Mouse (Mus musculus) left cerebral cortex, postnatal 25 days (tissue): ENCODE measurements at regions not wholly inside any gene's neighbourhood (a gene's known extent, or its start where the extent isn't known, plus 50 kb on each side); places are given as distances from the start of the nearest gene placed in this dataset.

Experiments
- DNase-seq, 2 experiments: peaks; one replicate each; pipeline ENCODE4 v3.0.0; 2022; ENCODE audit warnings: low spot score in 2 of 2, mixed read lengths in 1 of 2
- intact Hi-C: fragments of 180-260 bp; cut with DNase I; formaldehyde crosslinking; loops from one replicate; pipeline ENCODE4 v1.15.1; 2025

DNA sequence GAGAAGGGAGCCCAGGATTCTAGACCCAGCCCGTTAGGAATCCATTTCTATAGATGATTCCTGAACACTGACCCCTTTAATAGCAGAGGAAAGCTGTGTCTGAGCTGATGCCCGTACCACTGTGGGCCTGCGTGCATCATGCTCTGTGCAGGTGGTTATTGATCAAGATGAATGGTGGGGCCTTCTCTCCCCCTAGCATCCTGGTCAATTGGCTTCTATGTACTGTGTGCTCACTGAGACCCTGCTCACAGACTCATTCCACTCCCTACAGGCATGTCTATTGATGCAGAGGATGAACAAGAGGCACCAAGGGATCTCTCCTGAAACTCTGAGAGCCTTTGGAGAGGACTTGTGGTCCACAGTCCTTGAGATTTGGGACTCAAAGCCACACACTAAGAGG is 260.5 kb downstream of the Matn1 start:
- no peak for DNase-seq
- intact Hi-C loops, result no loop called here

DNA sequence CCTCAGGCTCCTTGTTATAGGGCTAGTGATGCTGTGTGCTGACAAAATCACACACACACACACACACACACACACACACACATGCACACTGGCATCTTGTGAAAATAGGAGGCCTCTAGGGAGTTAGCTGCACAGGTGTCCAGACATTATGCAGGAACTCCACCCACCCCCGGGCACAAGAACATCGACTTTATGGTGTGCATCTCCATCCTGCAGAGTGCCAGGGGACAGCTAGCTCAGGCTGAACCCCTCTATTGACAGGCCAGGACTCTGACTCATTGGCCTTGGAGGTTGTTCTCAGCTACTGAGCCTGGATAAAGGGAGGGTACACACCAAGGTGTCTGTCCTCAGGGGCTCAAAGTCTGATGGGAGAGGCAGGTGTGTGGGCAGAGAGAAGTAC is 260.9 kb downstream of the Matn1 start:
- DNase-seq, result no peak
- intact Hi-C loops, result no loop called here

DNA sequence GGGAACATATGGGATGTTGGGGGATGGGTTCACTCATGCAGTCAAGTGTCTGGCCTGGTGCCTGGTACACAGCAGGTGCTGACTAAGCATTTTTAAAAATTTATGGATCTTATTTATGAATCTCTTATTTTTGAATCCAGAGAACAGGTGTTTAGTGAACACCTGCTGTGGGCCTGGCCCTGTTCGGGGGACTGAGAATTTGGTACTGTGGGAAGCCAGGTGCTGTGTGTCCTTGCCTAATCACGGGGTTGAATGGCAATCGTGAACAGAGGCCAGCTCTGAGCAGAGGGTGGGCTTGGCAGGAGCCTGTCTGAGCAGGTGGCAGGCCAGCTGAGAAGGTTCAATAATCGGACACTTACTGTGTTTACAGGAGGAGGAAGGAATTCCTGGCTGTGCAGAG is 261.5 kb downstream of the Matn1 start:
- intact Hi-C loops, result no loop called here

DNA sequence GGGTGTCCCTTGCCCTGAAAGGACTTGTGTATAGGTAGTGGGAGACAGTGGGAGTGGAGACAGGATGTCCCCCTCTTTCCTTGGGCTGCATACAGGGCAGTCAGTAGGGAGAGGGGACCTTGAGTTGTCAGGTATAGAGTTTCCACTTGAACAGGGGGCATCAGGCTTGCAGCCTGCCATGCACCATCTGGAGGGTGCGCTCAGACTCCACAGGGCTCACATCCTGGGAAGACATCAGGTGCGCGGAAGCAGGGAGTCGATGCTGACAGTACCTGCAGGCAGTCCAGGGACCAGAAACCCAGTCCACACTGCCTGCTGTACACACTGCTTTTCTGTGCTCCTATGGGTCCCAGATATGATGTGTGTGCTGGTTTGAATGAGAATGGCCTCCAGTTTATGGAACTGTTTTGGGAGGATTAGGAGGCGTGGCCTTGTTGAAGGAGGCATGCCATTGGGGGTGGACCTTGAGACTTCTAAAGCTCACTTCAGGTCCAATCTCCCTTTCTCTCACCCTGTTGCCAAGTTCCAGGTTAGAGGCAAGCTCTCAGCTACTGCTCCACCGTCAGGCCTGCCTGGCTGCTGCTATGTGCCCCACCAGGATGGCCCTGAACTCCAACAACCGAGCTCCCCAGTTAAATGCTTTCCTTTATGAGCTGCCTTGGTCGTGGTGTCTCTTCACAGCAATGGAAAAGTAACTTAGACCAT is 262.1 kb downstream of the Matn1 start:
- no peak for DNase-seq
- intact Hi-C loops, result no loop called here

More for the DNA sequence above, 261.5 kb downstream of the Matn1 start:
- no peak for DNase-seq

DNA sequence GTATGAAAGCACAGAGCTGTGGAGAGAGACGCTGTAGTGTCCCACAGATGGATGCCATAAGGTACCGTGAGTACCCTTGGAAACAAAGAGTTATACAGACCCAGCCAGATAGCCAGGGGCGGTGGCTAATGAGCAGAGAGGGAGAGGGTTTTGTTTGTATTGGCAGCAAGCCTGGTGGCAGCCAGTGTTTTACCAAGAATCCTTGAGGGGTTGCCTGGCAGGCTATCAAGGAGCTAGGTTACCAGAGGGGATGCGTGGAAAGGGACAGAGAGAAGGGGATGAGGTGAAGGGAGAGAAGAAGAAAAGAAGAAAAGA is 262.7 kb downstream of the Matn1 start:
- no peak for DNase-seq

DNA sequence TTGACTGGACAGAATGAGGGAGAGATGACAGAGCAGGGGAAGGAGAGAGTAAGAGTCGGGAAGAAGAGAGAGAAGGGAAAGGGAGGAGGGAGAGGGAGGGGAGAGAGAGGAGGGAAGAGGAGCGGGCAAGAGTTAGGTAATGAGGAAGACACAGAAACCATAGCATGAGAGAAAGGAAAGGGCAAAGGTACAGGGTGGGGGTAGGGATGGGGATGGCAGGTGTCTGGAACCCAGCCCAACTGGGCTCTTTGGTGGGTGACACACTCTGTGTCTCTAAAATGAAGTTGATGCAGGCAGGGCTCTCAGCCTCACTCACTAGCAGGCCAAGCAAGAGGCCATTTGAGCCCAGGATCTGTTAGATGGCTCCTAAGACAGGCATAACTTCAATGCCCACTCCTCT is 263.1 kb downstream of the Matn1 start:
- no peak for DNase-seq
- intact Hi-C loops, result no loop called here

More for the DNA sequence above, 262.7 kb downstream of the Matn1 start:
- intact Hi-C loops, result no loop called here

DNA sequence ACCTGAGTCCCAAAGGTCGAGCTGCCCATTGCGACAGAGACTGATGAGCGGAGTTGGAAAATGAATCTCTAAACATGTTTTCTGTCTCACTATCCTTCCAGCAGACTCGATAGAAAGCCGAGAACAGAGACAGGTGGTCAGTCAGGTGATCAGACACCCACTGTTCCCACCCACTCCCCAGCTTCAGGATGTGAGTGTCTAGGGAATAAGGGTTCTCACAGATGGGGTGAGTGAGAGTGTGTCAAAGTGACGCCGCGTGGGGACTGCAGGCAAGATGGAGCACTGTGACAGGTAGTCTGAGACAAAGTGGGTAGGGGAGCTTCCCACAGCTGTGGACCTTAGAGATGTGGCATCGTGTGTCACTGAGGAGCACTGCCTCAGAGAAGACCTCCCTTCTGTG is 264.0 kb downstream of the Matn1 start:
- DNase-seq, result peak; percentile 42 to 79
- intact Hi-C loops, result no loop called here

DNA sequence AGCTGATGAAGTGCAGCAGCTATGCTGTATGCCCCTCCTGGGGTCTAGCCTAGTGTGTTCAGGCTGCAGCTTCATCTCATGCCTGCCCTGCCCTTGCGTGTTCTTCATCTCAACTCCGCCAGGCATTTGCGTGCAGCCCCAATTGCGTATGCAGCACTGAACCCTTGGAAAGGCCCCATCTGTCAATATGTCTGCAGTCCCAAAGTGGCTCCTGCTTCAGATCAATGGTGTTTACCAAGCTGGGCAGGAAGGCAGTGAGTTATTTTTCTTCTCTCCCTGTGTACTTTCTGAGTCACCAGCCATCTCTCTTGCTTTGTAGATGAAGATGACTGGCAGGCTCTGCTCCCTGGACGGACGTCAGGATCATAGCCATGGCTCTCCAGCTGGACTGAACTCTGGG is 264.5 kb downstream of the Matn1 start:
- peak in 1 of 2 experiments; percentile 8 for DNase-seq
- intact Hi-C loops, result no loop called here

DNA sequence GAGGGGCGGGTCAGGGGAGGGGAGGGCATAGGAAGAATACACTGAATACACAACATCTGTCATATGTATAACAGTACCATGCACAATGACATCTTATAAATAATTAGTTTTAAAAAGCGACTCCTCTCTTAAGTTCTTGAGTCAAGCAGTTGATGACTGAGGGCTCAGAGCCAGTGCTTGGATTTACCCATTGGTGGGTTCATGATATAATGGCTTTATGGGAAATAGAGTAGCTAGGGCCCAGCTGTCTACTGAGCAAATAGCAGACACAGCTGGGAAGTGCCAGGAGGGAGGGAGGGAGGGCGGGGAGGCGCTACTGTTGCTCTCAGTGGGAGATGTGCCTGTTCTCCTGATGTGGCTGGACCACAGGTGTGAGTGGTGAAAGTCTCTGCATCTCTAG is 268.5 kb downstream of the Matn1 start:
- no peak for DNase-seq
- intact Hi-C loops, result no loop called here

DNA sequence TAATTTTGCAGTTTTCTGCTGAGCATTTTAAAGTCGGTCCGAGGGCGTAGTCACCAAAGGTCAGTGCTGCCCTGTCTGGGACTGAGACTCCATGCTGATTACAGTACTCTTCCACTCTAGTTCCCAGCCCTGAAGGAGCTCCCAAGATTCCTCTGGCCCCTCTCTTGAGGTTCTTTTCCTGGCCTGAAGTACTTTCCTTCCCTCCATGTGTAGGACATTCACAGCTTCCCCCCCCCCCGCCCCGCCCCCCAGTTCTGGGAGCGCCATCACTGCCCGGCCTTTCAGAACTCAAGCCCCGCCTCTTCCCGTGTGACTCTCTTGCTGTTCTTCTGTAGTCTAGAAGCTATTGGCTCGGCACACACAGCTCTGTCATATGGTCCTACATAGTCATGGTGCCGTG is 271.5 kb downstream of the Matn1 start:
- no peak for DNase-seq
- intact Hi-C loops, result no loop called here

DNA sequence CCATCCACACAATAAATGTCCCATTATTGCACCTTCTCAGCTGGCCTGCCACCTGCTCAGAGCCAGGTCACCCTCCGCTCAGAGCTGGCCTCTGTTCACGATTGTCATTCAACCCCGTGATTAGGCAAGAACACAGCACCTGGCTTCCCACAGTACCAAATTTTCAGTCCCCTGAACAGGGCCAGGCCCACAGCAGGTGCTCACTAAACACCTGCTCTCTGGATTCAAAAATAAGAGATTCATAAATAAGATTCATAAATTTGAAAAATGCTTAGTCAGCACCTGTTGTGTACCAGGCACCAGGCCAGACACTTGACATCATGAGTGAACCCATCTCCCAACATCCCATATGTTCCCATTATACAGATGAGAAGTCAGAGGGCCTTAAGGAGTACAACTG is 272.2 kb downstream of the Matn1 start:
- intact Hi-C loops, result no loop called here
- DNase-seq, result no peak

DNA sequence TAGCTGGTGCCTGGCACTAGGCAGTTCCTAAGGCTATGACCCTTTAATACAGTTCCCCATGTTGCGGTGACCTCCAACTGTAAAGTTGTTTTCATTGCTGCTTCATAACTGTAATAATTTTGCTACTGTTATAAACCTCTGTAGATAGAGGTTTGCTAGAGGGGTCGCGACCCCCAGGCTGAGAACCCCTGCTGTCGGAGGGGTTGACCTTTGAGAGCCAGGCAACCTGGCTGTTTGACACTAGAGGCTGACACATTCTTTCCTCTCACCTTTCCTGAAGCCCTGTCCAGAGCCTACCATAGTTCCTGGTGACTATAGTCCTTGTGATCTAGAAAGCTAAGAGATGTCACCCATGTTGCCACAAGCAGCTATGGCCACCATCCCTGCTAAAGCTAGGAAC is 272.9 kb downstream of the Matn1 start:
- DNase-seq, result no peak
- intact Hi-C loops, result no loop called here

DNA sequence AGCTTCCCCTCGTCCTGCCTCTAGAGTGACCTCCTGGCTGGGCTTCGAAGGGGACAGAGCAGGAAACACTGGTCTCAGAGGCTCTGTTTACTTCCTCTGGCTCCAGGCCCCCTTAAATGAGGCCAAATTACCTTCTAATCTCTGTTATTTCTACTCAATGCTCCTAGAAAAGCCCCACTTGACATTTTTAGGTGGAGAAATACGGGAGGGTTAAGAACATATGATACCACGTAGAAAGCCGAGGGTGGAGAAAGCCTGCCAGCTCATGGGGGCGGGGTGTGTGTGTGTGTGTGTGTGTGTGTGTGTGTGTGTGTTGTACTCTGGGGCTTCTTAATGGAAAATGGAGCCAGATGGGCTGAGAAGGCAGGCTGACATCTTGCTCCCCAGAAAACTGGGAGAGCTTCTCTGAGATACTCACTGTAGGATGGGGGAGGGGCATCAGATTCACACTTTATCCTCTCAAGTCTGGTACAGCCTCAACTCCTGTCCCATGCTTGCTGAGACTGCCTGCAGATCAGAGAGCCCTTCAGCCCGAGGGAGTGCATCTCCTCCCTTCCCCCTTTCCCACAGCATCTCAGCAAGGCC is 273.5 kb downstream of the Matn1 start:
- DNase-seq, result peak in 1 of 2 experiments; percentile 18
- intact Hi-C loops, result no loop called here

DNA sequence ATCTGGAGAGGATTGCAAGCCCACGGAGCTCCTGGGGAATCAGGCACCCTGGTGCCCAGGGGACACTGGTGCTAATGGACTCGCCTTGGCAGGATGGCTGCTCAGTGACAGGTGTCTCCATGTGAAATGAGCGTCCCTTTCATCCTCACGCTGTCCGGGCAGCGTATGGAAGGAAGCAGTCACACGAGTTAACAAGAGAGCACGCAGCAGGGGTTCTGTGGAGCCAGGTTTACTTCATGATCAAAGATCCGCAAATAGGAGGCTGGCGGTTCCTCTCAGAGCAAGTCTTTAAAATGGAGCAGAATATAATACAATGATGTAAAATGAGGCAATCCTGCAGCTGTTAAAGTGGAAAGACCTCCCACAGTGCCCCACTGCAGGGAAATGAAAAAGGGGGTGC is 276.8 kb downstream of the Matn1 start:
- DNase-seq, result no peak

DNA sequence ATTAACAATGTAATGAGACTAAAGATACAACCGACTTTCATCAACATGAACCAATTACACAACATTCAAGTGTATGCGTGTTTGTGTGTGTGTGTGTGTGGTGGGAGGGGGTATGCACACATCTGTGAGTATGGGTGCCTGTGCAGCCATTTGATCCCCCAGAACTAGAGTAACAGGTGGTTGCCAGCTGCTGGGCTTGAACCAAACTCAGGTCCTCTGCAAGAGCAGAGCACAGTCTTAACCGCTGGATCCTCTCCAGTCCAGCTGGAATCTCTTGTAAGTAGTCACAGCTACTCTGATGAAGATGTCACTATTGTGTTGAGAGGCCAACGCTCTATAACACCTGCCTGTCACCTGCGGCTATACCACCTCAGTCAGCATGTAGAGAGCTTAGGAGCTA is 286.2 kb downstream of the Matn1 start:
- intact Hi-C loops, result no loop called here
- no peak for DNase-seq

More for the DNA sequence above, 276.8 kb downstream of the Matn1 start:
- intact Hi-C loops, result no loop called here

DNA sequence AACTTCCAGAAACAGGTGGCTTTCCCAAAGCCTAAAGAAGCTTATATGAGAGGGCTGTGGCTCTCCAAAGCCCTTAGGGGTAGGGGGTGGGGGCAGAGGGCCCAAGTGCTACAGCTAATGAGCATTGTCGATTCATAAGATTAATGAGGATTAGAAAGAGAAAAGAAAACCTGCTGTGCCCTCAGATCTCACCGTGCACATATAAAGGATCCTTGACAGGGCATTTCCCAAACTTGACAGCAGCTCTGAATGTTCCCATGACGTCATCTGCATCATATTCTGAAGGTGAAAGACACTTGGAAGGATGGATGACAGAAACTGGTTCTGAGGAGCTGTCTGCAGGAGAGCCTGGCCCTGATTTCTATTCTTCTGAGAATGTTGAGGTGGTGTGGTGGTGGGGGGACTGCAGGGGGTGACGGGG is 292.4 kb downstream of the Matn1 start:
- DNase-seq, result no peak
- intact Hi-C loops, result no loop called here

DNA sequence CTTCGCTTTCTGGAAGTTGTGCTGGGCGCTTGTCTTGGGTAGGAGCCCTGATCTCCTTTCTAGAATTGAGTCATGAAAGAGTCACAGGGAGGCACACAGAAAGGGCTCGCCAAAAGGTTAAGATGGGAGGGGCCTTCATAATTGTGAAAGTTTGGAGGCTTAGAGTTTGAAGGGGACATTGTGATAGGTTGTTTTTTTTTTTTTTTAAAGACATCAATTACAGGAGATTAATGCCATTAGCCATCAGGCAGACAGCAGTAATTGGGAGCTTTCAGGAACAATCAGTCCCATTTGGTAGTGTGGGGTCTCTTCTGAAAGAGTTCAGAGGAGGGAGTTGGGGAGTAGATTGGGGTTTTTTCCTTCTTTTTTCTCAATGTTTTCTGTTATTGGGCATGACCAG is 294.4 kb downstream of the Matn1 start:
- no peak for DNase-seq
- intact Hi-C loops, result no loop called here

DNA sequence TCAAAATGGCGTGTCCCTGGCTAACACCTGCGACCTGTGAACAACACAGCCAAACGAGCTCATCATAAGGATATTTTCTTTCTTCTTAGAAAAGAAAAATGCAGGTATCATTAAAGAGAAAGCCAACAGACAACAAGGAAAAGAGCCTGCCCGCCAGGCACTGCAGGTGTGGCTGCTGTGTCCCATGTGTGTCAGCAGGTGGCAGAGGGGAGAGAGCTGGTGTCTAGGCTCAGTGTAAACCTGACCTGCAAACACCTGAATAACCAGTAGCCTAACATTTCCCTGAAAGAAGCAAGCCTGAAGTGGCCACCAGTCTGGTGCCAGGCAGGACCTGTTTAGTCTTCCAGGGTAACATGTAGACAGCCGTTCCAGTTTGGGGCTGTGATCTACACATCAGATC is 294.9 kb downstream of the Matn1 start:
- no peak for DNase-seq

DNA sequence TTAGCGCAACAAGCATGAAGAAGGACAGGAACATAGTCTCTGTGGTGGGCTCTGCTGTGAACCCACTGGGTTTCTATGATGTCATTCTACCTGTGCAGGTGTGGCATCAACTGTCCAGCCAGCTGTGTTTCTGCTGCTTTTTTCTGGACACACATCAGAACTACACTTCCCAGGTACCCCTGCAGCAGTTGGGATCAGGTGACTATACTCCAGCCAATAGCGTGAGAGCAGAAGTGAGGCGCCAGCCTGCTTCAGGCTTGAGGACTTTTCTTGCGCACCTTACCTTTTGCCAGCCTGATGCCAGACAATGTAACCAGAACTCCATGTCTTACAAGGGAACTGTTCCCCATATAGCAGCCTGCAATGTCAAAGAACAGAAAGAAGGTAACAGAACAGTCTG is 296.3 kb downstream of the Matn1 start:
- intact Hi-C loops, result no loop called here
- DNase-seq, result no peak

More for the DNA sequence above, 294.9 kb downstream of the Matn1 start:
- intact Hi-C loops, result no loop called here

DNA sequence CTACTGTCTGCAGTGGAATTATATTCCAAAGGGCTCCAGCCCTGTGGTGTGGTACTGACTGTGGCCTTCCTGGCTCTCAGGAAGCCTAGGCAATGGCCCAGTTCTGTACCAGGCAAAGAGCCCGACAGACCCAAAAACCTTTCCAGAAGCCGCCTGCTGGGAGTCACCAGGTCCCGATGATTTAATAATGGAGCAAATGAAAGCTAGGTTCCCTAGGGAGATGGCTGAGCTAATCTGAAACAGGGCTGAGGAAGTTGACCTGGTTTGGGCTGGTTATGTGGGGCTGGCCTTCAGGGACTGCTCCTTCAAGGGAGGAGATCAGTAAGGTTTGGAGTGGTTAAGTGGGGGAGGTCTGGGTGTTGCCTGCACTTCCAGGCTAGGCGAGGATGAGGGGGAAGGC is 298.1 kb downstream of the Matn1 start:
- intact Hi-C loops, result no loop called here
- DNase-seq, result no peak

DNA sequence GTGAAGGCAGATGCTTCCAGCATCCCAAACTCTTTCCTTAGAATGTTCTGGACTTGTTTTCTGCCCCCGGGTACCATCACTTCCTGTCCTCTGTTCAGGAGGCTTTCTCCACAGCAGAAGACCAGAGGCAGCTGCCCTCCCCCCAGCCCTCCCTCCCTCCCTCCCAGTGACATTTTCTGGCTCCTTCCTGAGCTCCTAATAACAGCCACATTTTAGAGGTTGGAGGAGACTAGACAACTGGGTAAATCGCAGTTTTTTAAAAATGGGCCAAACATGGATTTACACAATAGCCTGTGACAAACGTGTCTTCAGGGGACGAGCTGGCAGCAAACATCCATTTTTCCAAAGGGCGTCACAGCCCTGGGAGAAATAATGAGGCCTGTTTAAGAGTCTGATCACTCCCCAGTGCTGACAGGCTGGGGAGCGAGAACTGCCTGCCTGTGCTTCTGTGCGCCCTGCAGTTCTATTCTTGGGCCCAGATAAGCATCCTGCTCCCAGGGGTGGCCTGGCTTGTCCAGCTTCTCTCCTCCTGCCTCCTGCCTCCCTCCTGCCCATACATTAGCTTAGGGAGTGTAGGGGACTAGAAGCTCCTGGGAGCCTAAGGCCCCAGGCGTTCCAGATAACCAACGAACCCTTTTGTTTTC is 299.7 kb downstream of the Matn1 start:
- DNase-seq, result peak in 1 of 2 experiments; percentile 31
- intact Hi-C loops, result no loop called here
